Comparison of ENCODE assay signal across 9 mouse cellular contexts in the genomic region with DNA sequence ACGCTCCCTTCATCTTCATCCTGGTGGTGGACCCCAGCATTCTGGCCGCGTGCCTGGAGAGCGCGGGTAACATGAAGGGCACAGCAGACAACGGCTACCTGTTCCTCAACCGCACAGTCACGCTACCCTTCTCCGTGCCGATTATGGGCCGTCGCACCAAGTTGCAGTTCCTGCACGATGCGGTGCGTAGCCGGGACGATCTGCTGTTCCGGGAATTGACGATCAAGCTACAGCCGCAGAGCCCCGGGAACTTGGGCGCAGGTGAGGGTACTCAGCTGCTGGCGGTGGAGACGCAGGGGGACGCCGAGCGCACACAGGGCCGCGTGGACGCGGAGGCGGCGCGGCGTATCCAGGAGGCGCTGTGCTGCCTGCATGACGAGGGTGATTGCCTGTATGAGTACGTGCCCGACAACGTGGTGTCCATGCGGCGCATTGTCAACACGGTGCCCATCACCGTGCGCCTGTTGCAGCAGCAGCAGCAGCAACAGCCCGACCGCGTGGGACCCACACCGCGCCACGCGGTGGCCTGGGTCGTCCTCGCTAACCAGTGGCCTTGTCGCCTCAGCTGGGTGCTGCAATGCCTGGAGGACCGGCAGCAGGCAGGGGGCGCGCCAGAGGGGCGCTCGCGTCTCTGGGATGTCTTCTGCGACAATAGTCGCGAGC. TPM values are rescaled to one million over a fixed set of nuclear protein-coding genes. Genes with fewer than 3 reads are reported as not detected.
DNase-seq lines count a peak whose midpoint lies in the region; ATAC-seq and TF ChIP-seq lines count a peak whose summit lies in the region.
"Had no signal": no experiment of that assay in that cellular context is flagged by ENCODE, and none has a peak within 500 bp of the region (broad histone marks: within the 10 kb centered on the region; RNA-seq: fewer than 3 reads in every experiment).

No protein-coding gene starts in this region.

- 0 out of 2 replicates have a peak, but pooled peaks cover 6% of the 10 kb centered on the region for H3K4me1 ChIP-seq in intestine, postnatal 0 days (replicated peaks; ENCODE audit: control insufficient read depth, insufficient read depth, low read length)
- H3K4me1 ChIP-seq in limb, embryonic 13.5 days: peaks cover 30% of the 10 kb centered on the region
- H3K4me1 ChIP-seq in midbrain, embryonic 11.5 days (ENCODE audit: control insufficient read depth, insufficient read depth, low read length): peaks cover 20% of the 10 kb centered on the region

- peak overlapping the region; percentile 31 for H3K4me3 ChIP-seq in intestine, postnatal 0 days (ENCODE audit: low read depth, low read length)
- H3K4me3 ChIP-seq in limb, embryonic 13.5 days: peak overlapping the region; percentile 49
- H3K4me3 ChIP-seq in midbrain, embryonic 11.5 days (ENCODE audit: low read depth, low read length): peak overlapping the region; percentile 36

- intact Hi-C loops in gastrocnemius, postnatal 14 days (cut with DNase I; ENCODE audit: low total_unique reads): no loop called here

- H3K27ac ChIP-seq in intestine, postnatal 0 days (ENCODE audit: low read depth, low read length): no peak overlapping the region
- no peak overlapping the region for H3K27ac ChIP-seq in limb, embryonic 13.5 days
- no peak overlapping the region for H3K27ac ChIP-seq in midbrain, embryonic 11.5 days (ENCODE audit: low read depth, low read length)

- no peaks in the 10 kb centered on the region for H3K9me3 ChIP-seq in intestine, postnatal 0 days (ENCODE audit: control insufficient read depth)
- H3K9me3 ChIP-seq in limb, embryonic 13.5 days: no peaks in the 10 kb centered on the region
- H3K9me3 ChIP-seq in midbrain, embryonic 11.5 days (ENCODE audit: control insufficient read depth, low read length): no peaks in the 10 kb centered on the region

- DNase-seq in cerebellum, postnatal 14 days: peak; percentile 52 to 61
- peak; percentile 72 for DNase-seq in embryo, embryonic 10 days (ENCODE audit: low spot score)
- peak; percentile 57 for DNase-seq in gastrocnemius, postnatal 14 days
- DNase-seq in midbrain, embryonic 11.5 days (ENCODE audit: low spot score, missing footprints): peak; percentile 97
- DNase-seq in splenic B cell, adult 2 months (ENCODE audit: low read depth, low spot score): peak; percentile 56

- H3K27me3 ChIP-seq in intestine, postnatal 0 days (replicated peaks; ENCODE audit: control insufficient read depth, insufficient read depth, low read length): peaks cover 58% of the 10 kb centered on the region
- peaks cover 78% of the 10 kb centered on the region for H3K27me3 ChIP-seq in limb, embryonic 13.5 days
- peaks cover 65% of the 10 kb centered on the region for H3K27me3 ChIP-seq in midbrain, embryonic 11.5 days (ENCODE audit: control insufficient read depth, insufficient read depth, low read length)
- no peaks in the 10 kb centered on the region for H3K27me3 ChIP-seq in splenic B cell, adult 2 months (ENCODE audit: control insufficient read depth, insufficient read depth, low read length, poor library complexity, severe bottlenecking)
- H3K27me3 ChIP-seq: CH12.LX had no signal

- peak overlapping the region; percentile 67 for H3K4me2 ChIP-seq in intestine, postnatal 0 days (replicated peaks; ENCODE audit: low read depth)
- H3K4me2 ChIP-seq in limb, embryonic 13.5 days (replicated peaks): peak overlapping the region; percentile 89
- peak overlapping the region; percentile 60 for H3K4me2 ChIP-seq in midbrain, embryonic 11.5 days

- no peak overlapping the region for H3K9ac ChIP-seq in intestine, postnatal 0 days (ENCODE audit: low read depth, low read length)
- peak overlapping the region; percentile 51 for H3K9ac ChIP-seq in limb, embryonic 13.5 days
- peak overlapping the region; percentile 59 for H3K9ac ChIP-seq in midbrain, embryonic 11.5 days (ENCODE audit: low read length)

- ATAC-seq in cerebellum, adult (ENCODE audit: insufficient number of reproducible peaks, low FRiP score, low TSS enrichment): no peak
- no peak; the same call in 1 of the 2 replicates for ATAC-seq in intestine, postnatal 0 days
- ATAC-seq in limb, embryonic 13.5 days (ENCODE audit: low FRiP score, low read depth): peak; percentile 45
- peak; percentile 71 for ATAC-seq in midbrain, embryonic 11.5 days (ENCODE audit: low FRiP score)

- 0 out of 2 replicates have a peak, but pooled peaks cover under 1% of the 10 kb centered on the region for H3K36me3 ChIP-seq in intestine, postnatal 0 days (ENCODE audit: control insufficient read depth, insufficient read depth)
- peaks cover 8% of the 10 kb centered on the region for H3K36me3 ChIP-seq in limb, embryonic 13.5 days
- H3K36me3 ChIP-seq in midbrain, embryonic 11.5 days (ENCODE audit: control insufficient read depth, insufficient read depth, low read length): no peaks in the 10 kb centered on the region
- H3K36me3 ChIP-seq in splenic B cell, adult 2 months (ENCODE audit: control insufficient read depth, insufficient read depth, low read length, poor library complexity, severe bottlenecking): no peaks in the 10 kb centered on the region

- peak; percentile 70 for TF ChIP-seq CTCF in intestine, postnatal 0 days (IDR thresholded peaks at IDR 0.05; ENCODE audit: low read depth)

- under 1% methylated on average over 64 of the region's 64 CpGs for WGBS in intestine, postnatal 0 days
- WGBS in limb, embryonic 13.5 days: under 1% methylated on average over 64 of the region's 64 CpGs
- WGBS in midbrain, embryonic 11.5 days: 2% methylated on average over 63 of the region's 64 CpGs

RNA-seq across cellular contexts. Expression of a gene that starts 6.2 kb away (rescaled TPM):
- total RNA-seq in gastrocnemius, postnatal 14 days (2021): not detected
- not detected in 2 replicates for polyA plus RNA-seq in intestine, postnatal 0 days (2015; fragmentation: Nextera tagmentation; extraction: Ambion mirVana)
- 0.10 and 0.11 TPM in 2 replicates for polyA plus RNA-seq in limb, embryonic 13.5 days (2015; fragmentation: Nextera tagmentation; extraction: Ambion mirVana)
- not detected in 2 replicates for polyA plus RNA-seq in midbrain, embryonic 11.5 days (2014; fragmentation: Nextera tagmentation; extraction: Ambion mirVana)

RNA-seq across cellular contexts. Expression of a gene that starts 15.7 kb away (rescaled TPM):
- total RNA-seq in gastrocnemius, postnatal 14 days (2021): 10 to 100 TPM; 19.9 to 20.0 TPM
- polyA plus RNA-seq in intestine, postnatal 0 days (2015; fragmentation: Nextera tagmentation; extraction: Ambion mirVana): 108 and 118 TPM in 2 replicates
- polyA plus RNA-seq in limb, embryonic 13.5 days (2015; fragmentation: Nextera tagmentation; extraction: Ambion mirVana): 67.5 and 67.8 TPM in 2 replicates
- 41.5 and 51.6 TPM in 2 replicates for polyA plus RNA-seq in midbrain, embryonic 11.5 days (2014; fragmentation: Nextera tagmentation; extraction: Ambion mirVana)

RNA-seq across cellular contexts. Expression of a gene that starts 15.7 kb away (rescaled TPM):
- 1 to 10 TPM; 1.7 to 2.1 TPM for total RNA-seq in gastrocnemius, postnatal 14 days (2021)
- polyA plus RNA-seq in intestine, postnatal 0 days (2015; fragmentation: Nextera tagmentation; extraction: Ambion mirVana): 3.4 TPM in 2 replicates
- 2.5 TPM in 2 replicates for polyA plus RNA-seq in limb, embryonic 13.5 days (2015; fragmentation: Nextera tagmentation; extraction: Ambion mirVana)
- 2.6 TPM in 2 replicates for polyA plus RNA-seq in midbrain, embryonic 11.5 days (2014; fragmentation: Nextera tagmentation; extraction: Ambion mirVana)

RNA-seq across cellular contexts. Expression of a gene that starts 39.0 kb away (rescaled TPM):
- total RNA-seq in gastrocnemius, postnatal 14 days (2021): 10 to 100 TPM; 34.4 to 34.5 TPM
- polyA plus RNA-seq in intestine, postnatal 0 days (2015; fragmentation: Nextera tagmentation; extraction: Ambion mirVana): 13.9 and 15.0 TPM in 2 replicates
- 22.4 and 26.2 TPM in 2 replicates for polyA plus RNA-seq in limb, embryonic 13.5 days (2015; fragmentation: Nextera tagmentation; extraction: Ambion mirVana)
- 2.8 and 3.0 TPM in 2 replicates for polyA plus RNA-seq in midbrain, embryonic 11.5 days (2014; fragmentation: Nextera tagmentation; extraction: Ambion mirVana)

RNA-seq across cellular contexts. Expression of a gene that starts 53.2 kb away (rescaled TPM):
- total RNA-seq in gastrocnemius, postnatal 14 days (2021): under 1 TPM in 1 of 2 experiments, not detected in 1; 0.27 TPM
- polyA plus RNA-seq in intestine, postnatal 0 days (2015; fragmentation: Nextera tagmentation; extraction: Ambion mirVana): 0.14 TPM in 1 of 2 replicates, not detected in the other
- polyA plus RNA-seq in limb, embryonic 13.5 days (2015; fragmentation: Nextera tagmentation; extraction: Ambion mirVana): 0.36 and 0.73 TPM in 2 replicates
- polyA plus RNA-seq in midbrain, embryonic 11.5 days (2014; fragmentation: Nextera tagmentation; extraction: Ambion mirVana): 0.10 and 0.20 TPM in 2 replicates

Comparison
In these comparisons a context has a peak if more than half of its experiments do, and no peak if none do; other contexts are left out.
1. ATAC-seq: peak in limb, embryonic 13.5 days (single experiment) and midbrain, embryonic 11.5 days (single experiment); none in cerebellum, adult (single experiment) and intestine, postnatal 0 days (single experiment).
2. Peak in every context shown above with its lines, with median percentiles within 50 percentile points of each other: DNase-seq, H3K4me2 ChIP-seq and H3K4me3 ChIP-seq.